Mouse (Mus musculus) hindbrain, embryonic 16.5 days (tissue): Measurements from ENCODE around the gene Itgb2. TPM values are rescaled to one million over a fixed set of nuclear protein-coding genes. Genes with fewer than 3 reads are reported as not detected.

ENCODE experiments used
- ATAC-seq: fragments of 200-750 bp; cut with Nextera tagmentation; 2 replicates; pipeline ENCODE4 v1.8.0; 2017; ENCODE audit warnings: moderate TSS enrichment, moderate library complexity
- H3K27ac ChIP-seq: fragments of 300-500 bp; sonication (generic); 2 replicates; pipeline ENCODE4 v1.5.1; 2014; ENCODE audit warnings: low read depth, mild to moderate bottlenecking, control low read depth, low read length, moderate library complexity
- H3K27me3 ChIP-seq: fragments of 300-500 bp; sonication (generic); replicated peaks from 2 replicates; pipeline ENCODE4 v1.6.1; 2014; ENCODE audit warnings: low read length; ENCODE audit not compliant: control insufficient read depth, insufficient read depth
- H3K36me3 ChIP-seq: fragments of 300-500 bp; sonication (generic); 2 replicates; pipeline ENCODE4 v1.6.1; 2014; ENCODE audit warnings: mild to moderate bottlenecking, low read length, moderate library complexity, mixed read lengths; ENCODE audit not compliant: control insufficient read depth, insufficient read depth
- H3K4me1 ChIP-seq: fragments of 300-500 bp; sonication (generic); 2 replicates; pipeline ENCODE4 v1.6.1; 2014; ENCODE audit warnings: low read depth, low read length; ENCODE audit not compliant: control insufficient read depth, insufficient read depth
- H3K4me2 ChIP-seq: fragments of 300-500 bp; sonication (generic); 2 replicates; pipeline ENCODE4 v1.6.1; 2014; ENCODE audit warnings: mild to moderate bottlenecking, low read length, control low read depth, moderate library complexity
- H3K4me3 ChIP-seq: fragments of 300-500 bp; sonication (generic); 2 replicates; pipeline ENCODE4 v1.5.1; 2014; ENCODE audit warnings: mild to moderate bottlenecking, low read length, control low read depth, moderate library complexity
- H3K9ac ChIP-seq: fragments of 300-500 bp; sonication (generic); 2 replicates; pipeline ENCODE4 v1.6.1; 2014; ENCODE audit warnings: low read depth, mild to moderate bottlenecking, control low read depth, low read length, moderate library complexity
- H3K9me3 ChIP-seq: fragments of 300-500 bp; sonication (generic); 2 replicates; pipeline ENCODE4 v1.6.1; 2014; ENCODE audit warnings: mild to moderate bottlenecking, low read length, moderate library complexity; ENCODE audit not compliant: control insufficient read depth
- WGBS: fragments of 180-500 bp; shearing (Covaris S2); extraction: QIAGEN DNeasy Blood & Tissue Kit; methylation state at CpG from one replicate; pipeline ENCODE4 v1.1.7; 2014; 5-methylcytosine and 5-hydroxymethylcytosine counted together
- polyA plus RNA-seq: library from polyadenylated mRNA; unstranded; fragments of >200 nt; fragmentation: Nextera tagmentation; extraction: Ambion mirVana; gene quantifications from 2 replicates; pipeline ENCODE4 v1.2.1, GENCODE M21; 2015

Gene Itgb2
- polyA plus RNA-seq, 1 experiment from 2014 or later, result 1.1 TPM

DNA sequence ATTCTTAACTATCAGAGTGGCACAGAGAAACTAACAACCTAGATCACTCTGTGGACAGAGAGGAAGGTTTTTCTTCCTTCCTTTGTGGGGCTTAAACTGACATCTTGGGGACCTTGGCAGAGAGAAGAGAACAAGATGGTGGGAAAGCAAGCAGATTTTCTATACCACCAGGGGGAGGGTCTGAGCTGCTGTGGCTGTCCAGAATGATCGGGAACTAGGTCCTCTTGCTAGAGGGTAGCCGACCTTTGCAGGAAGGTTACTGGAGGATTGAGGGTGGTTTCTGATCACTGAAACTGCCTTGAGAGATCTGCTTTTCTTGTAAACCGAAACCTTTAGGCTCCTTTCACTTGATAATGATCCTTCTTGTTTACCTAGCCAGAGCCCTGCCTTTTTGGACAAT is 42.2 kb downstream of the Itgb2 start:
- Histone ChIP-seq H3K9ac (no peak overlapping the region), H3K9me3 (no peaks in the 10 kb centered on the region), H3K36me3 (no peaks in the 10 kb centered on the region), H3K4me3 (no peak overlapping the region), H3K4me2 (no peak overlapping the region), H3K4me1 (no peaks in the 10 kb centered on the region), H3K27me3 (no peaks in the 10 kb centered on the region), H3K27ac (no peak overlapping the region)
- 26% methylated on average over 3 of the region's 3 CpGs for WGBS
- ATAC-seq, result no peak

DNA sequence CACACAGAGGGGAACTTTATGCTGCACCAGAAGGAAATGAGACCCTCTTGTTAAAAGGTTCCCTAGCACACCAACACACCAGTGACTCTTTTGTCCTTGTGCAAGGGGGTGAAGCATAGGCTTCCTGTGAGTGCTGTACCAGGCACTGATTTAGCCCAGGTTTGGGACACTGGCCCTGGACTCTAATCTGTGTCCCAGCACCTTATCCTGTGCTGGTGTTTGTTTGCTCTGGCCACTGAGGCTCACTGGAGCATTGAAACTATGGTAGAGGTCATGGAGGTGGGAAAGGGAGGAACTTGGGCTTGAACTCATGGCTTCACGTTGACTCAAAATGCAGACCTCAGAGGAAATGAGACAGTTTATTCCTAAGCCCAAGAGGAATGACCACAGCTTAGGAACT is 43.1 kb downstream of the Itgb2 start:
- no peak overlapping the region for H3K9ac ChIP-seq
- no peak overlapping the region for H3K4me3 ChIP-seq
- H3K36me3 ChIP-seq, result no peaks in the 10 kb centered on the region
- ATAC-seq, result no peak
- no peak overlapping the region for H3K4me2 ChIP-seq
- H3K9me3 ChIP-seq, result no peaks in the 10 kb centered on the region
- no peak overlapping the region for H3K27ac ChIP-seq
- H3K27me3 ChIP-seq, result no peaks in the 10 kb centered on the region
- H3K4me1 ChIP-seq, result no peaks in the 10 kb centered on the region
- 77% methylated on average over 1 of the region's 1 CpGs for WGBS

DNA sequence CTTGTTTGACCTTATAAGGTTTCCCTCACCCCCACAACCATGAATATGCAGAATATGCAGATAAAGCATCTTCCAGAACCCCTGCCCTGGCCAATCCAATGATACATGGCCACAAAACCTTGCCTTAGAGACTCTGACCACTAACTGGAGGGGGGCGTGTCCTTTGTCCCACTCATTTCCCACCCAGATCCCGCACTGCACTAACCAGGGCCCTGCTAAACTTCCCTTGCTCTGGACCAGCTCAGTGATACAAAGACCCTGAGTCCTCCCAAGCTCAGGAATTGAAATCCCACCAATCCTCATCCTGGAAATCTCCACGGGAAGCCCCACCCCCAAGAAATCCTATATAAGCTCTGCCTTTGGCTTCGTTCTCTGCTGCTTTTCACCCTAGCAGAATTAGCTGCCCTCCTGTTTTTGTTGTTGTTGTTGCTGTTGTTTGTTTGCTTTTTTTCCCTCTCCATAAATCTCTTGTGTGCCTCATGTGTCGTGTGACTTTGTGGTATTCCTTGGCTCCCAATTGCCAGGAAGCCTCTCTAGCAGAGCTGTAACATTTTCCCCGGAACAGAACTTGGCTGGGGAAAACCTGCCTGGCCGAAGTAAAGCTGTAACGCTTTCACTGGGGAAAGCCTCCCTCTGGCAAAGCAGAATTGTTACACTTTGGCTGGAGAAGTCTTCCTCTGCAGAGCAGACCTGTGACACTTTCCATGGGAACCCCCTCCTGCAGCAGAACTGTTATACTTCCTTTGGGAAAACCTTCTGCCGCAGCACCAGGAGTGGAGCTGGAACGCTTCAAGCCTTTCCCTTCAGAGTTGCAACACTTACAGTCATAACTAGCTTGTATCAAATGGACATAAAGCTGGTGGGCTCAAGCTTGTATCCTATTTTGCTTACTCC is 50.2 kb downstream of the Itgb2 start:
- no peaks in the 10 kb centered on the region for H3K9me3 ChIP-seq
- WGBS, result 64% methylated on average over 10 of the region's 10 CpGs
- peaks cover 19% of the 10 kb centered on the region for H3K4me1 ChIP-seq
- no peak for ATAC-seq
- H3K27me3 ChIP-seq, result no peaks in the 10 kb centered on the region
- no peaks in the 10 kb centered on the region for H3K36me3 ChIP-seq
- no peak overlapping the region for H3K27ac ChIP-seq
- H3K4me3 ChIP-seq, result no peak overlapping the region
- no peak overlapping the region for H3K9ac ChIP-seq
- no peak overlapping the region for H3K4me2 ChIP-seq

DNA sequence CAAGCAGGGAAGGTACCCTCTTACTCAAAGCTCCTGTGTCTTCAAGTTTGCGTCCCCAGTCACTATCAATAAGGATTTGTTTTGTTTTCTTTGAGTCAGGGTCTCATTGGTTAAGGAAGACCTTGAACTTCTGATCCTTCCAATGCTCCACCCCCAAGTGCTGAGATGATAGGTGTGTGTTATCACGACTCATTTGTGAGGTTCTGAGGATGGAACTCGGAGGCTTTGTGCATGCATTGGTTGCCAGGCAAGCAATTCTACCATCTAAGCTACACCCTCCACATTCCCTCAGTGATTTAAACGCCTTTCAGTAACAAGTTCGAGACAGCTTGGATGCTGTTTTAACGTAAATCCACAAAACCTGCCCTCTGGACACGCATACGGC is 51.0 kb downstream of the Itgb2 start:
- WGBS, result 9% methylated on average over 8 of the region's 8 CpGs
- peak overlapping the region; percentile 93 for H3K4me3 ChIP-seq
- H3K9me3 ChIP-seq, result no peaks in the 10 kb centered on the region
- H3K4me1 ChIP-seq, result peaks cover 19% of the 10 kb centered on the region
- no peak; the same call in 1 of the 2 replicates for ATAC-seq
- H3K4me2 ChIP-seq, result peak overlapping the region; percentile 95
- H3K27ac ChIP-seq, result peak overlapping the region; percentile 91
- peak overlapping the region; percentile 81 for H3K9ac ChIP-seq
- no peaks in the 10 kb centered on the region for H3K27me3 ChIP-seq
- 0 out of 2 replicates have a peak, but pooled peaks cover 3% of the 10 kb centered on the region for H3K36me3 ChIP-seq

DNA sequence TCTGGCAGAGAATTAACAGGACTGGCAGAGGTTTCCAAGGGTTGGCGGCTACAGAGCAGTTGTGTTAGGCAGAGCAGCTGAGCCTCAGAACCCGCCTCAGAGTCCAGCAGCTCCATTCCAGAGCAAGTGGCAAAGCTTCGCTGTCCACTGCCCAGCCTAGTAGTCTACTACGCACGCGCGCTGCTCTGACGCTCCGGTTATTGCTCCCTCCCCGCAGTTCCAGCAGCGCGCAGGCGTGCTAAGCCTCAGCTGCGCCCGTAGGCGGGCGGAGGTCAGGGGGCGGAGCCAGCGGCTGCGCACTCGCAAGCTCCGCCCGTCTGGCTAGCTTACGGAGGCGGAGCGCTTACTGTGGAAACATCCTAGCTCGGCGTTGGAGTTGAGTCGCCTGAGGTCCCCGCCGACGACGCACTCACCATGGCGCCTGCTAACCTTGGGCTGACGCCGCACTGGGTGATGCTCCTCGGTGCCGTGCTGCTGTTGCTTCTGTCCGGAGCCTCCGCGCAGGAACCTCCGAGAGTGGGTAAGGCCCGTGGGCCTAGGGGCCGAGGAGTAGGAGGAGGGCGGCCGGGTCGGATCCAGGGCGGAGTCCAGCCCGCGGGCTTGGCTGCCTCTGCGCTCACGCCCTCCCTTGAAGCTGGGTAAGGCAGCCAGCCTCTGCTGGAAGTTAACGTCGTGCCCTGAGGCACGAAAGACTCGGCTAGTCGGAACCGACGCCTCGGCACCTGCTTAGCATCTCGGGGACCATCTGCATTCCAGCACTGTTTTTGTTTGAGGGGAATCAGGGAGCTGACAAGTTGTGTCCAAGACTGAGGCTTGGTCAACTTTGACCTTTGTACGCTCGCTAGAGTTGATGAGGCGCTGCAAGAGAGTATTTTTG is 51.6 kb downstream of the Itgb2 start, which contains the start of gene Pttg1ip:
TSS of gene Pttg1ip (plus strand) at position 313 of the 877 bp plus-strand sequence.
- Histone ChIP-seq H3K4me3 (peak within 1 kb of the TSS; percentile 93), H3K4me2 (peak within 1 kb of the TSS; percentile 95), H3K27ac (peak within 1 kb of the TSS; percentile 91), H3K36me3 (0 out of 2 replicates have a peak, but pooled peaks cover 3% of the 10 kb centered on the region), H3K4me1 (peaks cover 19% of the 10 kb centered on the region), H3K9ac (peak within 1 kb of the TSS; percentile 96), H3K27me3 (no peaks in the 10 kb centered on the region), H3K9me3 (no peaks in the 10 kb centered on the region)
- under 1% methylated on average over 61 of the region's 64 CpGs for WGBS
- ATAC-seq, result peak; percentile 98

DNA sequence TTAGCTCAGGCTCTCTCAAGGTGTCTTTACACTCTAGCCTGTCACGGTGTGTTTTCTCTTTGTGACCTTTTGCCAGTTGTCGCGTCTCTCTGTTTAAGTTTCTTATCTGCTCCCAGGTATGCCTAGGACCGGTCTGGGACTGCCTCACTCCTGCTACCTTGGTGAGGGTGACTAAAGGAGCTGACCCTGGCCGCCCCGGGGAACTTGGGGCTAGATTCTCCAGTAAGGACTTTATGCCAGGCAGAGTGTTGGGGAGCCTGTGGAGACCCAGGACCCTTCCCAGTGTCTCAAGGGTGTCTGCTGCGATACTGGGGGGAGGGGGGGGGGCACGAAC is 52.2 kb downstream of the Itgb2 start:
- Histone ChIP-seq H3K27ac (no peak overlapping the region; the same call in 1 of the 2 replicates), H3K4me1 (peaks cover 19% of the 10 kb centered on the region), H3K4me2 (peak overlapping the region; percentile 95), H3K4me3 (peak overlapping the region; percentile 93), H3K36me3 (0 out of 2 replicates have a peak, but pooled peaks cover 3% of the 10 kb centered on the region), H3K27me3 (no peaks in the 10 kb centered on the region), H3K9ac (peak overlapping the region; percentile 96), H3K9me3 (no peaks in the 10 kb centered on the region)
- ATAC-seq, result 0 out of 2 replicates have a peak, but pooled peaks have one; percentile 9
- 10% methylated on average over 8 of the region's 8 CpGs for WGBS

DNA sequence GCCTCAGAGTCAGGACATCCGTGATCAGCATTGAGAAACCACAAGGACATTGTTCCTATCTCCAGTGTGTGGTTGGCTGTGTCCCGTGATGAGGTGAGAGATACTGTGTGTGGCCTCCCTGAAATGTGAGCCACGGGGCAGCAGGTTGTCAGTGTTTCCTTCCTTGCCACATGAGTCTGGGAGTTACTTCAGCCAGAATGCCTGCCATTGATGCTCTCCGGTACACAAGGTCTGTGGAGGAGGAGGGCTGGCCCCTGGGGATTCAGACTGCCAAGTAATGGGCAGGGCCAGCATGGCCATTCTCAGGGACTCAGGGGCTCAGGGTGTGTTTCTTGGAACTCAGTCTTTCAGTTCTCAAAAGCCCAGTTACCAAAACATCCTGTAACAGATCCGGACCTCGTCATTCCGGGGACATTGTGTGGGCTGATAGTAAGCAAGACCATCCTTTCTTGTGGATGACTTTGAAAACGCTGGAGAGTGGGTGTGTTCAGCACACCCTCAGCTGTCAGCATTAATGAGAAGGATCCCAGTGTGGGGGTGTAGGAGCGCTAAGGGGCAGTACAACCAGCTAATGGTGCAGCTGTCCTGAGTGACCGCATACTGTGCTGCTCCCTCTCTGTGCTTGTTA is 53.9 kb downstream of the Itgb2 start:
- no peaks in the 10 kb centered on the region for H3K27me3 ChIP-seq
- H3K36me3 ChIP-seq, result 0 out of 2 replicates have a peak, but pooled peaks cover 3% of the 10 kb centered on the region
- H3K9me3 ChIP-seq, result no peaks in the 10 kb centered on the region
- H3K4me3 ChIP-seq, result no peak overlapping the region
- peaks cover 19% of the 10 kb centered on the region for H3K4me1 ChIP-seq
- no peak overlapping the region for H3K9ac ChIP-seq
- no peak overlapping the region for H3K4me2 ChIP-seq
- no peak for ATAC-seq
- 66% methylated on average over 10 of the region's 10 CpGs for WGBS
- no peak overlapping the region for H3K27ac ChIP-seq

DNA sequence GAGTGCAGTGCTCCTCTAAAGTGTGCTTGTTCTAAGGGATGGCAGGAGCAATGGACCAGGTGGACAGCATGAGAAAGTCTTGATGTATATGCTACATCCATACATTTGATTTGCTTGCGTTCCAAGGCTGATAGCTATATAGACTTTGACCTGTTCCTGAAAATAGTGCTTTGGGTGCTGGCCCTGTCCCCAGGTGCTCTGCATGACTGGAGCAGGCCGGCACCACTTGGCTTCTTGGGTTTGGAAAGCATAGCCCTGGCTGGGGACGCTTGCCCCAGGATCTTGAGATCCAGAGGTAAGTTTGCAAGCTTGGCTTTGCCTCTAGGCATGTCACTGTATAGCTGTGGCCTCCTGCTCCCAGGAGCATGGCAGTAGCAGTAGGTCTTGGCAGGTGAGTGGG is 56.6 kb downstream of the Itgb2 start:
- Histone ChIP-seq H3K9ac (no peak overlapping the region), H3K9me3 (no peaks in the 10 kb centered on the region), H3K4me2 (no peak overlapping the region), H3K36me3 (peaks cover 12% of the 10 kb centered on the region; the same call in 1 of the 2 replicates), H3K27ac (no peak overlapping the region), H3K27me3 (no peaks in the 10 kb centered on the region), H3K4me1 (peaks cover 15% of the 10 kb centered on the region), H3K4me3 (no peak overlapping the region)
- ATAC-seq, result no peak
- 99% methylated on average over 3 of the region's 3 CpGs for WGBS
